Mouse (Mus musculus) neural tube, embryonic 14.5 days (tissue): Measurements from ENCODE around the gene Fgfrl1. TPM values are rescaled to one million over a fixed set of nuclear protein-coding genes. Genes with fewer than 3 reads are reported as not detected.

Experiments used
- ATAC-seq: fragments of 200-750 bp; cut with Nextera tagmentation; 2 replicates; pipeline ENCODE4 v1.8.0; 2017; ENCODE audit warnings: low read depth, mild to moderate bottlenecking, moderate TSS enrichment, moderate library complexity
- H3K27ac ChIP-seq: fragments of 300-500 bp; sonication (generic); 2 replicates; pipeline ENCODE4 v1.5.1; 2014; ENCODE audit warnings: low read depth, mild to moderate bottlenecking, control low read depth, low read length, moderate library complexity, mixed read lengths
- H3K27me3 ChIP-seq: fragments of 300-500 bp; sonication (generic); 2 replicates; pipeline ENCODE4 v1.6.1; 2014; ENCODE audit warnings: low read length; ENCODE audit not compliant: control insufficient read depth, insufficient read depth
- H3K36me3 ChIP-seq: fragments of 300-500 bp; sonication (generic); 2 replicates; pipeline ENCODE4 v1.6.1; 2014; ENCODE audit warnings: low read length, mixed read lengths; ENCODE audit not compliant: control insufficient read depth, insufficient read depth
- H3K4me1 ChIP-seq: fragments of 300-500 bp; sonication (generic); 2 replicates; pipeline ENCODE4 v1.6.1; 2014; ENCODE audit warnings: low read length; ENCODE audit not compliant: control insufficient read depth, insufficient read depth
- H3K4me2 ChIP-seq: fragments of 300-500 bp; sonication (generic); 2 replicates; pipeline ENCODE4 v1.6.1; 2014; ENCODE audit warnings: mild to moderate bottlenecking, low read depth, low read length, control low read depth
- H3K4me3 ChIP-seq: fragments of 300-500 bp; sonication (generic); 2 replicates; pipeline ENCODE4 v1.5.1; 2014; ENCODE audit warnings: low read depth, low read length, control low read depth, mixed read lengths
- H3K9ac ChIP-seq: fragments of 300-500 bp; sonication (generic); replicated peaks from 2 replicates; pipeline ENCODE4 v1.6.1; 2014; ENCODE audit warnings: low read depth, mild to moderate bottlenecking, control low read depth, low read length, mixed read lengths
- H3K9me3 ChIP-seq: fragments of 300-500 bp; sonication (generic); 2 replicates; pipeline ENCODE4 v1.6.1; 2016; ENCODE audit warnings: low read length; ENCODE audit not compliant: control insufficient read depth
- WGBS: fragments of 180-500 bp; shearing (Covaris S2); extraction: QIAGEN DNeasy Blood & Tissue Kit; methylation state at CpG from one replicate; pipeline ENCODE4 v1.1.7; 2014; 5-methylcytosine and 5-hydroxymethylcytosine counted together
- polyA plus RNA-seq: library from polyadenylated mRNA; unstranded; fragments of >200 nt; fragmentation: Nextera tagmentation; extraction: Ambion mirVana; gene quantifications from 2 replicates; pipeline ENCODE4 v1.2.1, GENCODE M21; 2014

The Fgfrl1 gene
- polyA plus RNA-seq, 1 experiment from 2014 or later, result 7.0 TPM

GRCm38 (mm10) chr5:108659698-108660631 lies 32.2 kb upstream of the Fgfrl1 start, which contains the start of gene Idua:
Gene Idua (plus strand): TSS chr5:108660331.
- Histone ChIP-seq H3K27ac (no peak within 1 kb of the TSS), H3K27me3 (no peaks in the 10 kb centered on the region)
- 12% methylated on average over 24 of the region's 24 CpGs for WGBS

GRCm38 (mm10) chr5:108660632-108661268 lies 31.4 kb upstream of the Fgfrl1 start:
- H3K36me3 ChIP-seq, result peaks cover 2% of the 10 kb centered on the region; the same call in 1 of the 2 replicates
- no peaks in the 10 kb centered on the region for H3K27me3 ChIP-seq
- peaks cover 14% of the 10 kb centered on the region; the same call in 1 of the 2 replicates for H3K4me1 ChIP-seq
- H3K9me3 ChIP-seq, result no peaks in the 10 kb centered on the region
- H3K4me3 ChIP-seq, result peak overlapping the region; percentile 79
- H3K27ac ChIP-seq, result no peak overlapping the region
- peak overlapping the region; percentile 85 for H3K4me2 ChIP-seq
- WGBS, result 12% methylated on average over 36 of the region's 36 CpGs
- peak overlapping the region; percentile 77 for H3K9ac ChIP-seq
- peak; percentile 97 for ATAC-seq

More at GRCm38 (mm10) chr5:108659698-108660631, 32.2 kb upstream of the Fgfrl1 start, which contains the start of gene Idua:
- peak; percentile 32 for ATAC-seq
- H3K4me3 ChIP-seq, result peak within 1 kb of the TSS; percentile 79
- peaks cover 14% of the 10 kb centered on the region; the same call in 1 of the 2 replicates for H3K4me1 ChIP-seq
- peaks cover 9% of the 10 kb centered on the region for H3K36me3 ChIP-seq
- peak within 1 kb of the TSS; percentile 77 for H3K9ac ChIP-seq
- no peaks in the 10 kb centered on the region for H3K9me3 ChIP-seq
- H3K4me2 ChIP-seq, result peak within 1 kb of the TSS; percentile 85

DNA sequence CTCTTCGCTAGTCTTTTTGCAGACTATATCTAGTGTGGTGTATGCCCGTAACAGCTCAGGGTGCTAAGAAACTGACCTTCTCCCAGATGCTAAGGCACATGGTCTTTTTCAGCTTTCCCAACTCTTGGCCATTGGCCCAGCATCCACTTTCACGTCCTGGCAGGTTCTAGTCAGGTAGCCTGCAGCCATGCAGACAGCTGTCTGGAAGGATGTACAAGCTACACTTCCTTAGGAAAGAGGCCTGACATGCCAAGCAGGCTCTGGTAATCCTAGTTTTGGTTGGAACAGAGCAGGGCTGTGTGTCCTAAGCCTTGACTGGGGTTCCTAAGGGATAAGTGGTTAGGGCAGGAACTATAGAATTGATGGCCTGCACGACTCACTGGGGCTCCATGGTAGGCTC lies 29.4 kb upstream of the Fgfrl1 start:
- H3K9me3 ChIP-seq, result no peaks in the 10 kb centered on the region
- no peak overlapping the region for H3K9ac ChIP-seq
- H3K27me3 ChIP-seq, result no peaks in the 10 kb centered on the region
- no peak overlapping the region for H3K4me3 ChIP-seq
- no peak overlapping the region for H3K27ac ChIP-seq
- H3K4me2 ChIP-seq, result no peak overlapping the region
- peaks cover 14% of the 10 kb centered on the region; the same call in 1 of the 2 replicates for H3K4me1 ChIP-seq
- no peak for ATAC-seq
- 91% methylated on average over 4 of the region's 4 CpGs for WGBS
- H3K36me3 ChIP-seq, result no peaks in the 10 kb centered on the region

DNA sequence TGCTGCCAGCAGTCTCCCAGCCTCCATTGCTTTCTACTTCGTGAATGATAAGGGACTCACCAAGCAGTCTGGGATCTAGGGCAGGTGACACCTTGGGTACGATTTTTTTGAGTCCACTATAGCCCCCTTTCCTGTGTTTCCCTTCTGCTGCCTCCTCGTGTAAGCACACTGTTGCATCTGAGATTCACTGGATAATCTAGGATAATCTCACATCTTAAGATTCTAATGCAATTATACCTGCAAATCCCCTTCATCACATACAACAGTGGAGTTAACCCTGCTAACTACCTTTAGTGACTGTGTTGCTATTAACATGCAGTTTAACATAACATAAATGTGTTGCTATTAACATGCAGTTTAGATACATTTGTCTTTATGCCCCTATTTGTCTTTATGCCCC lies 27.1 kb upstream of the Fgfrl1 start:
- Histone ChIP-seq H3K9me3 (no peaks in the 10 kb centered on the region), H3K4me2 (no peak overlapping the region), H3K27me3 (no peaks in the 10 kb centered on the region), H3K4me1 (peaks cover 14% of the 10 kb centered on the region), H3K4me3 (no peak overlapping the region), H3K36me3 (no peaks in the 10 kb centered on the region), H3K27ac (no peak overlapping the region), H3K9ac (no peak overlapping the region)
- ATAC-seq, result no peak
- 50% methylated on average over 3 of the region's 3 CpGs for WGBS

- 85% methylated on average over 2 of the region's 2 CpGs for WGBS
- H3K4me3 ChIP-seq, result no peak overlapping the region
- H3K36me3 ChIP-seq, result no peaks in the 10 kb centered on the region; the same call in 1 of the 2 replicates
- no peaks in the 10 kb centered on the region for H3K27me3 ChIP-seq
- H3K9me3 ChIP-seq, result no peaks in the 10 kb centered on the region
- H3K9ac ChIP-seq, result no peak overlapping the region
- H3K27ac ChIP-seq, result no peak overlapping the region
- H3K4me2 ChIP-seq, result no peak overlapping the region
- H3K4me1 ChIP-seq, result peaks cover 13% of the 10 kb centered on the region
- no peak for ATAC-seq
Observed at GRCm38 (mm10) chr5:108667370-108667769, 24.8 kb upstream of the Fgfrl1 start.

DNA sequence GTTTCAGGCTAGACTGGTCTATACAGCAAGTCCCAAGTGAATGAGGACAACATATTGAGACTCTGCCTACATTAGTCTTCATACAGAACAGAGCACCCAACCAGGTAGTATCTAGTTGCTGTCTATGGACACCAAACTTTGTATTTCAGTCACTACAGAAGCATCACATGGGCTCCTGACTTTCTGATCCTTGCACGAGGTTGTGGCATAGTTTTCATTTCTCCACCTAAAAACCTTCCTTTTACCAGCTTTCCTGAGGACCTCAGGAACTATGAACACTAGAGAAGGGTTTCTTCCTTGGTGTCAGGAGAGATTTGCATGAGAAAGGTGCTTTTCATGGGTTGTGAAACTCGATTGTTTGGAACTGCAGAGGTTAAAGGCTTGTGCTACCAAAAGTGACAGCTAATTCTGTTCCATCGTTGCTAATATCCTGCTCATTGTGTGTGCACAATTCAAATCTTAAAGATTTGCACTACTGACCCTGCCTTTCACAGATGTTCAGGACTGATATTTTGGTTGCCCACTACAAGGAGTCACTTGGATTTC lies 23.7 kb upstream of the Fgfrl1 start:
- H3K27ac ChIP-seq, result peak overlapping the region; percentile 83; the same call in 1 of the 2 replicates
- H3K9ac ChIP-seq, result peak overlapping the region; percentile 66
- 10% methylated on average over 3 of the region's 3 CpGs for WGBS
- no peaks in the 10 kb centered on the region for H3K27me3 ChIP-seq
- no peaks in the 10 kb centered on the region; the same call in 1 of the 2 replicates for H3K36me3 ChIP-seq
- H3K4me3 ChIP-seq, result peak overlapping the region; percentile 46
- peak overlapping the region; percentile 74 for H3K4me2 ChIP-seq
- no peaks in the 10 kb centered on the region for H3K9me3 ChIP-seq
- peaks cover 13% of the 10 kb centered on the region for H3K4me1 ChIP-seq
- no peak; the same call in 1 of the 2 replicates for ATAC-seq

- Histone ChIP-seq H3K9ac (peak within 1 kb of the TSS; percentile 66), H3K27ac (peak within 1 kb of the TSS; percentile 83), H3K36me3 (no peaks in the 10 kb centered on the region; the same call in 1 of the 2 replicates), H3K4me1 (peaks cover 13% of the 10 kb centered on the region), H3K4me3 (peak within 1 kb of the TSS; percentile 46), H3K4me2 (peak within 1 kb of the TSS; percentile 74), H3K27me3 (no peaks in the 10 kb centered on the region), H3K9me3 (no peaks in the 10 kb centered on the region)
- ATAC-seq, result peak; percentile 87
- WGBS, result 6% methylated on average over 43 of the region's 43 CpGs
Observed at GRCm38 (mm10) chr5:108668977-108669936, 22.9 kb upstream of the Fgfrl1 start, which contains the start of gene Dgkq. Gene Dgkq (minus strand): TSS chr5:108669672.

DNA sequence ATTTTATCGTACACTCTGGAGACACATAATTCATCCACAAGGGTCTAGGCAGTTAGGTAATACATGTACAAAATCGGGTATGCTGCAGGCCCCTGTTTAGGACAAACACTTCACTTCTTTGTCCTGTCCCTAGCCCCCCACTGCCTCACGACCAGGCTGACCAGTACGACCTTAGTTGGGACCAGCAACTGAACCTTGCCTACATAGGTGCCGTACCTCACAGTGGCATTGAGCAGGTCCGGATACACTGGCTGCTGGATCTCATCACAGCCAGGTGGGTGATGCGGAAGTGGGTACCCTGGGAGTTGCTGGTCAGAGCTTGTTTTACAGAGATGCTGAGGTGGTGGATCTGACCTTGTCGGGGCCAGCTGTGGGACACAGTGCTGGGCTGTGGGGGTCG lies 22.2 kb upstream of the Fgfrl1 start:
- WGBS, result 74% methylated on average over 9 of the region's 9 CpGs
- H3K36me3 ChIP-seq, result no peaks in the 10 kb centered on the region; the same call in 1 of the 2 replicates
- peaks cover 13% of the 10 kb centered on the region for H3K4me1 ChIP-seq
- H3K4me3 ChIP-seq, result no peak overlapping the region; the same call in 1 of the 2 replicates
- H3K9ac ChIP-seq, result no peak overlapping the region; the same call in 1 of the 2 replicates
- no peaks in the 10 kb centered on the region for H3K27me3 ChIP-seq
- no peak overlapping the region; the same call in 1 of the 2 replicates for H3K27ac ChIP-seq
- peak overlapping the region; percentile 74; the same call in 1 of the 2 replicates for H3K4me2 ChIP-seq
- ATAC-seq, result peak; percentile 2; the same call in 1 of the 2 replicates
- no peaks in the 10 kb centered on the region for H3K9me3 ChIP-seq
